In genomic region chr1:172390769-172391168, GRCm38 (mm10) we compare ENCODE assay signal across 16 mouse cellular contexts. TPM values are rescaled to one million over a fixed set of nuclear protein-coding genes. Genes with fewer than 3 reads are reported as not detected.
A peak's percentile ranks its signal among the peaks of the same experiment; 100 is the strongest.
DNase-seq lines count a peak whose midpoint lies in the region; ATAC-seq and TF ChIP-seq lines count a peak whose summit lies in the region.
"Had no signal": no experiment of that assay in that cellular context is flagged by ENCODE, and none has a peak within 500 bp of the region (broad histone marks: within the 10 kb centered on the region; RNA-seq: fewer than 3 reads in every experiment).

No protein-coding gene starts in this region.

- H3K79me2 ChIP-seq in CH12.LX (replicated peaks; ENCODE audit: control insufficient read depth, extremely low read depth, insufficient read depth, poor library complexity, severe bottlenecking) = no peaks in the 10 kb centered on the region; the same call in 1 of the 2 replicates

- H3K4me3 ChIP-seq in CH12.LX (replicated peaks in 1 of 3; ENCODE audit: low read depth in 2 of 3, low read length in 2 of 3, poor library complexity in 1 of 3) = peak overlapping the region; percentile 45 to 76 (median 66)
- no peak overlapping the region for H3K4me3 ChIP-seq in hindbrain, embryonic 16.5 days (ENCODE audit: low read length)
- H3K4me3 ChIP-seq in midbrain, embryonic 13.5 days (replicated peaks) = no peak overlapping the region
- H3K4me3 ChIP-seq: embryonic facial prominence, embryonic 15.5 days; midbrain, embryonic 12.5 days; neural tube, embryonic 13.5 days had no signal

- H3K9ac ChIP-seq in CH12.LX (ENCODE audit: insufficient read depth, low read depth) = peak overlapping the region; percentile 92
- no peak overlapping the region for H3K9ac ChIP-seq in hindbrain, embryonic 16.5 days (ENCODE audit: low read depth, low read length)
- no peak overlapping the region for H3K9ac ChIP-seq in midbrain, embryonic 13.5 days (replicated peaks)
- H3K9ac ChIP-seq: embryonic facial prominence, embryonic 15.5 days; lung, embryonic 14.5 days; midbrain, embryonic 12.5 days; neural tube, embryonic 13.5 days had no signal

- peak overlapping the region; percentile 62 for H3K4me2 ChIP-seq in CH12.LX (ENCODE audit: insufficient read depth, low read depth, poor library complexity, severe bottlenecking)
- H3K4me2 ChIP-seq in hindbrain, embryonic 16.5 days (ENCODE audit: low read length) = no peak overlapping the region
- H3K4me2 ChIP-seq in midbrain, embryonic 13.5 days (replicated peaks) = no peak overlapping the region
- H3K4me2 ChIP-seq: embryonic facial prominence, embryonic 15.5 days; lung, embryonic 14.5 days; midbrain, embryonic 12.5 days; neural tube, embryonic 13.5 days had no signal

- no peak for TF ChIP-seq CTCF in CH12.LX (conservative IDR thresholded peaks at IDR 0.05 in 1 of 2, IDR thresholded peaks at IDR 0.05 in 1 of 2; ENCODE audit: low read depth in 2 of 2, low read length in 2 of 2)

- no peak overlapping the region for H3K27ac ChIP-seq in CH12.LX (ENCODE audit: insufficient read depth, low read depth)
- H3K27ac ChIP-seq in hindbrain, embryonic 16.5 days (ENCODE audit: low read depth, low read length) = no peak overlapping the region
- H3K27ac ChIP-seq in midbrain, embryonic 13.5 days = no peak overlapping the region
- H3K27ac ChIP-seq: embryonic facial prominence, embryonic 15.5 days; midbrain, embryonic 12.5 days; neural tube, embryonic 13.5 days had no signal

- H3K36me3 ChIP-seq in CH12.LX (replicated peaks in 1 of 2; ENCODE audit: control insufficient read depth in 1 of 2, insufficient read depth in 1 of 2, low read length in 1 of 2) = peaks cover 10 to 30% of the 10 kb centered on the region in 2 experiments
- H3K36me3 ChIP-seq in hindbrain, embryonic 16.5 days (ENCODE audit: control insufficient read depth, insufficient read depth, low read length) = no peaks in the 10 kb centered on the region
- H3K36me3 ChIP-seq in midbrain, embryonic 13.5 days = no peaks in the 10 kb centered on the region
- H3K36me3 ChIP-seq: embryonic facial prominence, embryonic 15.5 days; midbrain, embryonic 12.5 days; neural tube, embryonic 13.5 days had no signal

- peak; percentile 76 for ATAC-seq in granulocyte monocyte progenitor cell, adult 5-6 weeks (replicated peaks; ENCODE audit: poor library complexity, severe bottlenecking)
- peak; percentile 46; the same call in 1 of the 2 replicates for ATAC-seq in monocyte, adult 5-6 weeks (replicated peaks; ENCODE audit: insufficient number of reproducible peaks, low FRiP score, low TSS enrichment, poor library complexity, severe bottlenecking)
- ATAC-seq in hindbrain, embryonic 16.5 days = no peak
- no peak for ATAC-seq in midbrain, embryonic 13.5 days

- no peak for TF ChIP-seq RAD21 in CH12.LX (IDR thresholded peaks at IDR 0.05; ENCODE audit: low read depth, low read length)

- no peak for TF ChIP-seq EP300 in CH12.LX (IDR thresholded peaks at IDR 0.05; ENCODE audit: low read length)

- H3K4me1 ChIP-seq in CH12.LX (ENCODE audit: control insufficient read depth in 1 of 2, insufficient read depth in 2 of 2) = peaks cover 12 to 24% of the 10 kb centered on the region in 2 experiments
- H3K4me1 ChIP-seq in hindbrain, embryonic 16.5 days (ENCODE audit: control insufficient read depth, insufficient read depth, low read depth, low read length) = peaks cover 8% of the 10 kb centered on the region
- peaks cover 14% of the 10 kb centered on the region for H3K4me1 ChIP-seq in midbrain, embryonic 13.5 days (replicated peaks)

- H3K9me3 ChIP-seq in CH12.LX (replicated peaks; ENCODE audit: low read length) = no peaks in the 10 kb centered on the region
- no peaks in the 10 kb centered on the region for H3K9me3 ChIP-seq in hindbrain, embryonic 16.5 days (ENCODE audit: control insufficient read depth, low read length)
- no peaks in the 10 kb centered on the region for H3K9me3 ChIP-seq in midbrain, embryonic 13.5 days
- H3K9me3 ChIP-seq: embryonic facial prominence, embryonic 15.5 days; midbrain, embryonic 12.5 days; neural tube, embryonic 13.5 days had no signal

- WGBS in hindbrain, embryonic 16.5 days = 63% methylated on average over 1 of the region's 1 CpGs
- 65% methylated on average over 1 of the region's 1 CpGs for WGBS in midbrain, embryonic 13.5 days

- TF ChIP-seq POLR2A in CH12.LX (IDR thresholded peaks at IDR 0.05; ENCODE audit: low read depth, low read length) = peak; percentile 97

- DNase-seq in 416B (ENCODE audit: low read depth) = peak; percentile 82
- DNase-seq in CH12.LX (ENCODE audit: extremely low read depth) = peak; percentile 91
- DNase-seq in layer of hippocampus, adult 8-10 months (ENCODE audit: low spot score in 2 of 2) = no peak
- DNase-seq in cerebellum, postnatal 14 days = no peak
- DNase-seq: adrenal gland, adult 2 months; kidney, postnatal 25 days; layer of hippocampus, postnatal 36 days; lung, embryonic 14.5 days had no signal

- H3K27me3 ChIP-seq in CH12.LX (replicated peaks) = no peaks in the 10 kb centered on the region
- H3K27me3 ChIP-seq in hindbrain, embryonic 16.5 days (replicated peaks; ENCODE audit: control insufficient read depth, insufficient read depth, low read length) = no peaks in the 10 kb centered on the region
- H3K27me3 ChIP-seq in midbrain, embryonic 13.5 days = peaks cover 5% of the 10 kb centered on the region; the same call in 1 of the 2 replicates
- H3K27me3 ChIP-seq: embryonic facial prominence, embryonic 15.5 days had no signal

- in situ Hi-C loops in CH12.LX (cut with MboI; ENCODE audit: low pct_ligation_motif_present, low pct_unique_long_range_greater_than_20kb, low sequenced_read_pairs) = no loop called here

- dilution Hi-C loops in CH12.LX (cut with MboI; ENCODE audit: extremely low pct_ligation_motif_present, extremely low pct_unique_long_range_greater_than_20kb, low sequenced_read_pairs) = no loop called here

TF ChIP-seq in CH12.LX, 34 proteins besides CTCF, POLR2A, EP300 and RAD21 (continues in another document):
- TF ChIP-seq MEF2A (IDR thresholded peaks at IDR 0.05; ENCODE audit: borderline replicate concordance, low read depth, low read length) = peak; percentile 12; the same call in 1 of the 2 replicates
- peak; percentile 86; the same call in 1 of the 2 replicates for TF ChIP-seq POLR2AphosphoS2 (IDR thresholded peaks at IDR 0.05; ENCODE audit: low read depth, low read length)
- 0 out of 2 replicates have a peak, but pooled peaks have one; percentile 32 for TF ChIP-seq MAZ (IDR thresholded peaks at IDR 0.05; ENCODE audit: low read depth, low read length)
- no peak for TF ChIP-seq ZC3H11A (IDR thresholded peaks at IDR 0.05; ENCODE audit: low read depth, low read length)
- peak; percentile 94 for TF ChIP-seq TBP (conservative IDR thresholded peaks at IDR 0.05; ENCODE audit: low read depth, low read length)
- TF ChIP-seq SIN3A (IDR thresholded peaks at IDR 0.05; ENCODE audit: low read length) = peak; percentile 87
- TF ChIP-seq ELF1 (IDR thresholded peaks at IDR 0.05; ENCODE audit: low read depth, low read length) = peak; percentile 71
- TF ChIP-seq ZKSCAN1 (IDR thresholded peaks at IDR 0.05; ENCODE audit: borderline replicate concordance, low read depth, low read length) = no peak
- TF ChIP-seq USF2 (conservative IDR thresholded peaks at IDR 0.05; ENCODE audit: low read depth, low read length) = no peak
- TF ChIP-seq NELFE (IDR thresholded peaks at IDR 0.05; ENCODE audit: low read depth, low read length) = peak; percentile 96
- TF ChIP-seq MAFK (IDR thresholded peaks at IDR 0.05; ENCODE audit: insufficient replicate concordance, low read length) = no peak
- no peak; the same call in 1 of the 2 replicates for TF ChIP-seq MAX (IDR thresholded peaks at IDR 0.05; ENCODE audit: low read length)
- TF ChIP-seq ZMIZ1 (IDR thresholded peaks at IDR 0.05; ENCODE audit: low read depth, low read length) = peak; percentile 90
- no peak for TF ChIP-seq SMC3 (IDR thresholded peaks at IDR 0.05; ENCODE audit: low read depth, low read length)
- TF ChIP-seq ZNF384 (IDR thresholded peaks at IDR 0.05; ENCODE audit: low read depth, low read length) = 0 out of 2 replicates have a peak, but pooled peaks have one; percentile 10
- TF ChIP-seq RCOR1 (conservative IDR thresholded peaks at IDR 0.05; ENCODE audit: low read depth, low read length) = peak; percentile 66
- TF ChIP-seq MYC (IDR thresholded peaks at IDR 0.05; ENCODE audit: low read depth, low read length) = peak; percentile 50; the same call in 1 of the 2 replicates
- no peak for TF ChIP-seq CHD2 (IDR thresholded peaks at IDR 0.05; ENCODE audit: low read length)
- peak; percentile 67 for TF ChIP-seq MXI1 (IDR thresholded peaks at IDR 0.05; ENCODE audit: low read depth, low read length)
- TF ChIP-seq IRF4 (IDR thresholded peaks at IDR 0.05; ENCODE audit: low read depth, low read length) = peak; percentile 53
- TF ChIP-seq TCF12 (IDR thresholded peaks at IDR 0.05; ENCODE audit: low read depth, low read length) = peak; percentile 94
- TF ChIP-seq KAT2A (IDR thresholded peaks at IDR 0.05; ENCODE audit: insufficient replicate concordance, low read length) = 0 out of 2 replicates have a peak, but pooled peaks have one; percentile 20

RNA-seq across cellular contexts. Expression of gene Pigm, which starts 14.4 kb away (rescaled TPM):
- total RNA-seq in CH12.LX (2012; rRNA removed) (8.6 and 9.5 TPM in 2 replicates), CH12.LX (2014; rRNA removed) (13.8 and 14.3 TPM in 2 replicates)
- polyA plus RNA-seq in CH12.LX (2012; ENCODE audit: insufficient read length, low read depth) = 8.7 and 10.7 TPM in 2 replicates
- 10.2 and 16.0 TPM in 2 replicates for total RNA-seq in granulocyte monocyte progenitor cell, adult 5-6 weeks (2014; fragmentation: Nextera tagmentation)
- total RNA-seq in granulocyte monocyte progenitor cell, adult 5-6 weeks (2017) = 13.8 and 16.2 TPM in 2 replicates
- 17.5 to 26.9 TPM (median 23.7 TPM) in 3 replicates for total RNA-seq in monocyte, adult 5-6 weeks (2017)
- polyA plus RNA-seq in hindbrain, embryonic 16.5 days (2015; fragmentation: Nextera tagmentation; extraction: Ambion mirVana) = 3.1 and 3.9 TPM in 2 replicates
- total RNA-seq in layer of hippocampus, adult 8-10 months (2022) = 1 to 10 TPM; 8.3 to 9.0 (median 8.7) TPM
- 4.9 and 5.7 TPM in 2 replicates for polyA plus RNA-seq in midbrain, embryonic 13.5 days (2015; fragmentation: Nextera tagmentation; extraction: Ambion mirVana)

RNA-seq across cellular contexts. Expression of gene Kcnj10, which starts 49.8 kb away (rescaled TPM):
- total RNA-seq in CH12.LX (2012; rRNA removed) = 0.08 and 0.13 TPM in 2 replicates
- total RNA-seq in CH12.LX (2014; rRNA removed) = not detected in 2 replicates
- 0.06 TPM in 1 of 2 replicates, not detected in the other for polyA plus RNA-seq in CH12.LX (2012; ENCODE audit: insufficient read length, low read depth)
- total RNA-seq in granulocyte monocyte progenitor cell, adult 5-6 weeks (2014; fragmentation: Nextera tagmentation) = 0.32 TPM in 1 of 2 replicates, not detected in the other
- total RNA-seq in granulocyte monocyte progenitor cell, adult 5-6 weeks (2017) = 0.46 TPM in 1 of 2 replicates, not detected in the other
- not detected in 3 replicates for total RNA-seq in monocyte, adult 5-6 weeks (2017)
- 3.5 and 3.9 TPM in 2 replicates for polyA plus RNA-seq in hindbrain, embryonic 16.5 days (2015; fragmentation: Nextera tagmentation; extraction: Ambion mirVana)
- 100 to 1,000 TPM in 2 of 4 experiments, 10 to 100 TPM in 2; 92.2 to 116 (median 100.0) TPM for total RNA-seq in layer of hippocampus, adult 8-10 months (2022)
- polyA plus RNA-seq in midbrain, embryonic 13.5 days (2015; fragmentation: Nextera tagmentation; extraction: Ambion mirVana) = 0.98 TPM in 2 replicates
- polyA plus RNA-seq: heart, postnatal 0 days had no signal

Comparison
In these comparisons a context has a peak if more than half of its experiments do, and no peak if none do; other contexts are left out.
1. DNase-seq: peak in 416B (single experiment) and CH12.LX (single experiment); none in layer of hippocampus, adult 8-10 months (0 of 2) and cerebellum, postnatal 14 days (0 of 2).
2. H3K4me3 ChIP-seq: peak in CH12.LX (3 of 3); none in hindbrain, embryonic 16.5 days (single experiment) and midbrain, embryonic 13.5 days (single experiment).
3. ATAC-seq: peak in granulocyte monocyte progenitor cell, adult 5-6 weeks (single experiment) and monocyte, adult 5-6 weeks (single experiment); none in hindbrain, embryonic 16.5 days (single experiment) and midbrain, embryonic 13.5 days (single experiment).
4. RNA of gene Kcnj10, which starts 49.8 kb away (total RNA-seq): 92.2 to 116 TPM in layer of hippocampus, adult 8-10 months; 0.32 to 0.46 TPM in granulocyte monocyte progenitor cell, adult 5-6 weeks, 0.08 to 0.13 TPM in CH12.LX and not detected in monocyte, adult 5-6 weeks; every median in the first group is over 10 times any median in the second.